Mouse (Mus musculus) cerebral cortex, adult 2 months (tissue): ENCODE data around the gene Gipc3.

ENCODE experiments used
- WGBS: fragments of 180-500 bp; shearing (Covaris S2); methylation state at CpG from one replicate; pipeline ENCODE4 v1.1.7; 2018; 5-methylcytosine and 5-hydroxymethylcytosine counted together

Gipc3 gene

DNA sequence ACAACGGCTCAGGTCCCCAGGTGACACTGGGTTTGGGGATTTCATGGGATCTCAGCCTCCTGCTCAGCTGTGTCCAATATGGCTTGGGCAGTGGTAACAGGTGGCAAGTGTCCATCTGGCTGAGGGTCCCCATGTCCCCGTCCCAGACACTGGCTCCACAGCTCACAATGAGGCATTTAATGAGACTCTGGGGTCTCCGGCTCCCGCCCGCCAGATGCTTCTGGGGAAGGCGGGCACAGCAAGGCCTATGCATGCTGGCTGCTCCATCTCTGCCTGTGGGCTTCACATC is 24.1 kb upstream of the Gipc3 start:
- WGBS: 76% methylated on average over 6 of the region's 6 CpGs

DNA sequence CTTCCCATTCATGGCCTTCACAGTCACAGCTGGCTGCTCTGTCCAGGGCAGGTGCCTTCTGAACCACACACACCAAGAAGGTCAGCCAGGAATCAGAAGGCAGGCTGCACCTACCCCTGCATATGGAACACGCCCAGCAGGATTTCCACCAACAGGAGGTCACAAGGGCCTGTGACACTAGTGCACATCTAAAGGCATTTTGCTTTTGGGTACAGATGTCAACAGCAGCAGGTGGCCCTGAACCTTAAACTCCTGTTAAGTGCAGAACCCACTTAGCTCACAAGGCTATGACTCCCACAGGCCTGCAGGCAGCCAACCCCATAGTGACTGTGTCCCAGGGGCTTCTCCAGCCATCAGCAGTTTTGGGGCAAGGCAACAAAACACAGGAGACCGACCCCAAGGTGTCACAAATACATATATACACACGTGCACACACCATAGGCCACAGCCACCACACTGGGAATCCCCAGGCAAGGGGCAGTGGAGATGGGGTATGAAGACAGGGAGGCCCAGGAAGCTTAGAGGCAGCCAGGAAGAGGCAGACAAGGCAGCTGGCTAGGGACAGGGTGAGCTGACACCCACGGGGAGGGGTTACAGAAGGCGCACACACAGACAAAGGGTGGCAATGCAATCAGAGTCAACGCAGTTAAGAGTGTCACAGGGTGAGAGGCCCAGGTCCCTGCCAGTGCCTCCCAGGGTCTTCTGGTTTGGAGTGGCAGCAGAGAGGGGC is 23.6 kb upstream of the Gipc3 start:
- 59% methylated on average over 6 of the region's 6 CpGs for WGBS

DNA sequence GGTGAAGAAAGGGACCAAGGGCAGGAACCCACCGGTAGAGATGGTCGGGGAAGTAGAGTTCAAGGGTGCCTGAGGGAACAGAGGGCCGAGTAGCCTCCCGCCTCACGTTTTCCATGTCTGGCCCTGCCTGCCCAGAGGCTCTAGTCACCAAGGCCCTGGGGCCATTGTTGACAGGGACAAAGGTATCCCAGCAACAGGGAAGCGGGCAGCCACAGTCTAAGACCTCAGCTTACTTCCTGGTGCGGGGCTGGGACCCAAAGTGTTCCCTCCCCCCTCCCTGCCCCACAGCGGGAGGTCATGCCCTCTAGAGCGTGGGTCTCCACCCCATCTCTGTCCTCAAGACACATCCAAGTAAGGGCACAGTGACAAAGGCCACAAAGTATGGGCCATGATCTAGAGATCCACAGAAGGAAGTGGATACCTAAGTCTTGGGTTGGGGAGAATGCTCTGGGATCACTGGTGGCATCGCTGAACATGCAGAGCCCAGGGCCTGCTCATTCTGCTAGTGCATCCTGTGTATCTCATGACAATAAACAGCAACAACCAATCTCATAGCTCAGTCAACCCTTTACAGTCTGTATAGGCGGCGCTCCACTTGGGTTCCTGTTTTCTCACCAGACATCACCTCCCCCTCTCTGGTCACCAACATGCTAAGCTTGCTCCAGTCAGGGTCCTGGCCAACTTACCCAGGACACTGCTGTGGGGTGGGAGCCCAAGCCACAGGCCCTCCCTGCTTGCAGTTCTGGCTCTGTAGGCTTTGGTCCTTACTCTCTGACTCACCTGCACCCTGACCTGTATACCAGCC is 22.8 kb upstream of the Gipc3 start, which contains the start of gene 4930404N11Rik:
TSS of gene 4930404N11Rik (minus strand) at position 145 of the 805 bp plus-strand sequence.
- WGBS: 30% methylated on average over 12 of the region's 12 CpGs

DNA sequence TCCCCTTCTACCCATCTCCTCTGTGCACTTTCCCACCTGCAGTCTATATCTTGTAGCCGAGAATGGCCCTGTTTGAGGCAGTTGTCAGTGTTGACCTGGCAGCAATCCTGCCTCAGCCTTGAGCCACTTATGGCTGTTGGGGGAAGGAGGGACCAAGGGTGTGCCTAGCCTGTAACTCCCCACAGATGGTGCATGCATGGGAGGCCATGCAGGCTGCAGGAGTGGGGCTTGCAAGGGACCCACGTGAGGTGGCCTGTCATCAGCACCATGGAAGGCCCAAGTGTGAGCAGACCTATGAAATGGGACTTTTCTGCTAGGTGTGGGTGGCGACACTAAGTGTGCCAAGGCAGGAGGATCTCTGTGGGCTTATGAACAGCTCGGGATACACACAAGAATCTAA is 22.0 kb upstream of the Gipc3 start:
- WGBS: 42% methylated on average over 4 of the region's 4 CpGs

DNA sequence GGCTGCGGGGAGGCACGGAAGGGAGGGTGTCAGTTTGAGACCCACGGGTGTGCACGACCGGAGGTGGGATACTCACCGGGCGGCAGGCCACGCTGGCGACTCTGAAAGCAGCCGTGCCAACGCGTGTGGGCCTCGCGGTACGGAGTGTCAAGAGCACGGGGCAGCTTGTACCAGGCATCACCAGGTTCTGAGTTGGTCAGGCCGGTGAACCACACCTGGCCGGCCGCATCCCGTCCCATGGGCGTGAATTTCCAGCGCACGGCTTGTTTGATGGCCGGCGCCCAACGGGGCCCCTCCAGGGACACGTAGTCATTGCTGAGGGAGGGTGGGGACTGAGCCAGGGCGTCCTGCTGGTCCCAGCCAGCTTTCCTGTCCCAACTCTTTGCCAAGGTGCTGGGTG is 21.6 kb upstream of the Gipc3 start:
- WGBS: 26% methylated on average over 28 of the region's 28 CpGs

DNA sequence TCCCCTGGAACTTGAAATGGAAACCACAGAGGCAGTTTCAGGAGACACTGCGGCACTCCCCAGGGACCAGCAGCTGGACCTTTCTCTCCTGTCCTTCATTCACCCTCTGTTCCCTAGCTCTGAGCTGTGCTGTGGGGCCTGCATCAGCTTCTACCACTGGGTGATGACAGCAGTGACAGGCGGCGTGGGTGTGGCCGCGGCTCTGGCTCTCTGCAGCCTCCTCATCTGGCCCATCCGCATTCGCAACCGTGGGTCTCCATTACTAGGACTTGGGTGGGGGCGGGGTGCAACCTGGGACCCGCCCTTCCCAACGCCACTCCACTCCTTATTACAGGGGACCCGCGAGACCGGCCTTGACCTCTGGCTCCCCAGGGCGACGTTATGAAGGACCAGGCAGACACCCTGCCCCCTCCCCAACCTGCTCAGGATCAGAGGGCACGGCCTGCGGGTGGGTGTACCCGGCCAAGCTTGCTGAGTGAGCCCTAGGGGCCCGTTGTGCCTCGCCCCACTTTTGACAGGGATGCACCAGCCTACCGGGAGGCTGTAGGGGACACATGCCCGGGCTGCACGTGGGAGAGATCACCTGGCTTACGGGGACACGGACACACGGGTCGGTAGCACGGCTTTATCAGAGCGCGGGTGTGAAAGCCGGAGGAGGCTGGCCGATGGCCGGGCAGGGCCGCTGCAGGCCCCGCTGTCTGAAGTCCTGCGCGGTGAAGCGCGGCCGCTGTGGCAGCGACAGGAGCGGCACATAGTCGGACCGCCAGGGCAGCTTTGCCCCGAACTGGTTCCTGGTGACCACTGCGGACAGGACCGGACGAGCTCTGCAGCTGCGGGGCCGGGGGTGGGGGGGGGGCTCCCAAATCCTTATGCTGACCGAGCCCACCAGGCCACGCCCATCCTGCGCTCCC is 20.6 kb upstream of the Gipc3 start:
- WGBS: 51% methylated on average over 54 of the region's 54 CpGs

DNA sequence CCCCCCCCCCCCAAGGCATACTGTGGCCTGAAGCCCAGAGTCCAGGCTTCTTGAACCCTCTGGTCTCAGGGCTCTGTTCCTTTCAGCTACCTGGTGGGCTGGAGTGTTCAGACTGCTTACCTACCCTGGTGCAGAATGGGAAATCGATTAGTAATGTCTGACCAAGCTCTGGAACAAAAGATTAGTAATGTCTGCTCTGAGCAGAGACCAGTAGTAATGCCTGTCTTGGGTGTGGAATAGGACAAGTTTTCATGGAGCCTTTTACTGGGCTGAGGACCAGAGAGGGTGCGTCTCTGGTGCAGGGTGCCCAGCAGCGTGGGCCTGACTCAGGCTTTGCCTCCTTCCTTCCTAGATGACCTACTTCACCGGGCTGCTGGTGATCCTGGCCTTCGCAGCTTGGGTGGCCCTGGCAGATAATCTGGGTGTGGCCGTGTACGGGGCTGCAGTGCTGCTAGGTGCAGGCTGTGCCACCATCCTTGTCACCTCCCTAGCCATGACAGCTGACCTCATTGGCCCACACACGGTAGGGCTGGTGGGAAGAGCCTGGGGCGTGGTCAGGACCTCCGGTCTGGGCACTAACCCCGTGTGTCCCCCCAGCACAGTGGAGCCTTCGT is 19.4 kb upstream of the Gipc3 start:
- 84% methylated on average over 12 of the region's 12 CpGs for WGBS

DNA sequence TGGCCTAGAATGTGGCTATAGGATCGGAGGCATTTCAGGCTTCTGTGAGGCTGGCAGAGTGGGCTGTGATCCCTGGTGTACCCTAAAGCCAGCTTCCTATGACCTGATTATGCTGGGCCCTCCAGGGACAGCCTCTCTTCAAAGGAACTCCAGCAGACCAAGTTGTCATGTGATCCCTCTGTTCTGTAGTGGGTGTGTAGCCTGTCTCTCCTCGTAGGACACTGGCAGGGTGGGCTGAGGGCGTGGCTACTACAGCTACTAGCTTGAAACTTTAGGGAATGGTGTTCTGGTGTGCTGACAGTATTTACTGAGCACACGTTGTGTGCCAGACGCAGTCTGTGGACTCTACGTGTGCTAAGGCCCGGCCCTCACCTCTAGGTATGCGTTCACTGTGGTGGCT is 17.7 kb upstream of the Gipc3 start:
- WGBS: 73% methylated on average over 8 of the region's 8 CpGs

DNA sequence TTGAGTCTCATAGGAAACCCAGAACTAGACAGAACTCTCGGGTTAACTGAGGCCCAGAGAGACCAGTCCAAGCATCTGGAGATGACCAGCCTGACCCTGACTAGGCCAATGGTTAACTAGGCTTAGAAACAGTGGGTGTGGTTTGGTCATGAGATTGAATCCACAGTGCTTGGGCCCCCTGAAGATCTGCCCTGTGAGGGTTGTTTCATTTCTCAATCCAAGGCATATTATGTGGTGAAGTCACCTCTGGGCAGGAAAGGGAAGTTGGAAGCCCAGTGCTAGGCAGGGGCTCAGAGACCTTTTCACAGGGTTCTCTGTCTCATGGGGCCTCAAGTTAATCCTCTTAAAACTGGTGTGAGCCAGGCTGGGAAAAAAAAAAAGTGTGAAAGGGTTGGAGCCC is 15.8 kb upstream of the Gipc3 start:
- 89% methylated on average over 1 of the region's 1 CpGs for WGBS

DNA sequence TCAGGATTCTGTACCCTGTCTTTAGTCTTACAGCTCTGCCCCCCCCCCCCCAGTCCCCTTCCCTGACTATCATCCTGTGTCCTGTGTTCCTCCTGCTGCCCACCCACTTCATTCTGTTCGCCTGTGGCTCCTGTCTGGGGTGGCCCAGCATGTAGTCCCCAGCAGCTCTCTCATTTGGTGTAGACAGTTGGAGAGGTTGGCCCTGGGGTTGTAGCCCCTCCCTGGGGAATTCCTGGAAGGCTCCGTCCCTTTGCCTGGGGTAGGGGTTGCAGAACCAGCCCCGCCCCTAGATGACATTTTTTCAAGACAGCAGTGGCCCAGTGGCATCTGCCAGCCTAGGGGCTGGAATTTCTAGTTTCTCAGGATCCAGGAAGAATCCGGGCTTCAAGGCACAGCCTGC is 15.1 kb upstream of the Gipc3 start:
- 38% methylated on average over 4 of the region's 4 CpGs for WGBS

DNA sequence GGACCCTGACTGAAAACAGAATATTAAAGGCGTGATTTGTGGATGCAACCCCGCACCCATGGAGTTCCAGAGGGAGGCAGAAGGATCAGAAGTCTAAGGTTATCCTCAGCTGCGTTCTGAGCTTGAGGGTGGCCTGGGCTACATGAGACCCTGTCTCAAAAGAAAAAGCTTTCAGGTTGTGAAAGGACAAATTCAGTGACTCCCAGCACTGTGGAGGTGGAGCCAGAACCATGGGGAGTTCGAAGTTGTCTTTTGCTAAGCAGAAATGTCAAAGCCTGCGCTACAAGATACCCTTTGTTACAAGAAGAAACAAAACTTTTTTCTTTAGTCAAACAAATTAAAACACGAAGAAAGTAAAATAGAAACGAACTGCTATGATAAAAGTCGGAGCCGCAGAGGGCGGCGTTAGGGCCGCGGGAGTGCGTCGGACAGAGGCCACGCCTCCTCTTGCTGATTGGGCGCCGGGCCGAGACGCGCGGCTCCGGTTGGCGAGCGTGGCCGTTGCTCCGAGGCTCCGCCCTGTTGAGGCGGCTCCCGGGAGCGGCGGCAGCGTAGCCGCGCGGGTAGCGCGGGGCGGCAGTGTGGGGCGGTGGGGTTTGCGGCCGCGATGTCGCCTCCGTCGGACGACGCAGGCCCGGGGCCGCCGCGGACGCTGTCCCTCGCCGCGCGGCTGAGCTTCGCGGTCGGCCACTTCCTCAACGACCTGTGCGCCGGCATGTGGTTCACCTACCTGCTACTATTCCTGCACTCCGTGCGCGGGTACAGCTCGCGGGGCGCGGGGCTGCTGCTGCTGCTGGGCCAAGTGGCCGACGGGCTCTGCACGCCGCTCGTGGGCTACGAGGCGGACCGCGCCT is 14.2 kb upstream of the Gipc3 start, which contains the start of gene Mfsd12:
TSS of gene Mfsd12 (plus strand) at position 501 of the 854 bp plus-strand sequence.
- WGBS: 2% methylated on average over 79 of the region's 79 CpGs

DNA sequence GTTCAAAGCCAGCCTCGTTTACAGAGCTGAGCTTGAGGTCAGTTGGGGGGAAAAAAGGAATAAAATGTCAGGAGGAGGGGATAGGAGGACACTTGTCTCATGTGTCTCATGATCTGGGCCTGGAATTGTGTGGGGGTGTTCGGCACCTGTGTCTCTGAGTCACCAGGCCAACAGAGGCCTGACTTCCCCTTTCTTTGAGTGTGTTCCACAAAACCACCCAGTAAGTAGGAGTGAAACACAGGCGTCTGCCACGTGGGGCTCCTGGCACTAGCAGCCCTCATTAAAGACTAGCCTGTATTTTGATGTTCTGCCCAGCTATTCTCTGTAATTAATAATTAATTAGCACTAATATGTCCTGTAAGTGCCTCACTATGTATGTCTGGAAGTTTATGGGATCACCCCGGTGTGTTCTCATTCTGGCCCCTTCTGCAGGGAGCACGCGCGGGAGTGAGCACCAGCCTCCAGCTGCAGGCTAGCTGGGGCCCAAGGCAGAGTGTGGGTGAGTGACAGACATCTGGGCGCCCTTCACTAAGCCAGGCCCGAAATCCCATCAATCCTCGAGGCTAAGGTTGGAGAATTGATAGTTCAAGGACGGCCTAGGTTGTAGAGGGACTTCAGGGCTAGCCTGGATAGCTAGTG is 13.4 kb upstream of the Gipc3 start:
- WGBS: 51% methylated on average over 12 of the region's 12 CpGs

DNA sequence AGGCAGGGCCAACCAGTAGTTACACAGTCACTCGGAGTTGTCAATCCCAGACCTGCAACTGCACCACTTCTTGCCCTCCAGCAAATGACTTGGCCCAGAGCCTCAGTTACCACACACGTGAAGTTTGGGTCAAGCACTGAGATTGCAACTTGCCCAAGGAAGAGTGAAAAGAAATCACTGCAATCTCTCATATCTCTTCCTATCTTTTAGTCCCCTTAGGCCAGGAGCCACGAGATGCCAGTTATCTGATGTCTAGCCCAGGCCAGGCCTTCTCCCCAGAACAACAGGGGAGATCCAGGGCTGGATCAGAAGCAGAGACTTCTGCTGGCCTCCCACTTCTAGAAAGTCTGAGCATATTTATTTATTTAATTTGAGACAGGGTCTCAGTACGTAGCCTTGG is 12.5 kb upstream of the Gipc3 start:
- WGBS: 82% methylated on average over 4 of the region's 4 CpGs

DNA sequence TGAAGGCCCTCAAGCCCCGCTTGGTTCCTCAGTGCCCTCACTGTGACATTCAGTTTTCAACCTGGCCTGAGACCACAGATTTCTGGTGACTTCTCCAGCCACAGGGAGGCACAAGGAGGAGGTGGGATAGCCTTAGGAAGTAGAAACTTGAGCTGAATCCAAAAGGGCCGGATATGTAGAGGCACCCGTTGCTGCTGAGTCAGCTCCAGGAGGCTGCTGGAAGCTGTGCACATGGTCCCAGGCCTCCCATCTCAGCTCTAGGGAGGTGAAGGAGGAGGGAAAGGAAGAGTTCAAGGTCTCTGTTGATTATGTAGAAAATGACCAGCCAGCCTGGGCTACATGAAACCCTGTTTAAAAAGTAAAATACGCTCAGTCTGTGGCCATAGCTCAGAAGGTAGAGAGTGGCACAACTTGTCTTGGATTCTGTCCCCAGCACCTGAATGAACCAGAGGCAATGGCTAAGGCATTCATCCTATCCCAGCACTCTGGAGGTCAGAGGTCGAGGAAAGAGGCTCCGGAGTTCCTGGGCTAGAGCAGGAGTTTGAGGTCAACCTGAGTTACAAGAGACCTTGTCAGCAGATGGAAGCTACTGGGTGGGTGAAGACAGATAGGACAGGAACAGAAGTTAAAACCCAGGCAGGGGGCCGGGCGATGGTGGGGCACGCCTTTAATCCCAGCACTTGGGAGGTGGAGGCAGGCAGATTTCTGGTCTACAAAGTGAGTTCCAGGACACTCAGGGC is 11.8 kb upstream of the Gipc3 start:
- WGBS: 71% methylated on average over 9 of the region's 9 CpGs

DNA sequence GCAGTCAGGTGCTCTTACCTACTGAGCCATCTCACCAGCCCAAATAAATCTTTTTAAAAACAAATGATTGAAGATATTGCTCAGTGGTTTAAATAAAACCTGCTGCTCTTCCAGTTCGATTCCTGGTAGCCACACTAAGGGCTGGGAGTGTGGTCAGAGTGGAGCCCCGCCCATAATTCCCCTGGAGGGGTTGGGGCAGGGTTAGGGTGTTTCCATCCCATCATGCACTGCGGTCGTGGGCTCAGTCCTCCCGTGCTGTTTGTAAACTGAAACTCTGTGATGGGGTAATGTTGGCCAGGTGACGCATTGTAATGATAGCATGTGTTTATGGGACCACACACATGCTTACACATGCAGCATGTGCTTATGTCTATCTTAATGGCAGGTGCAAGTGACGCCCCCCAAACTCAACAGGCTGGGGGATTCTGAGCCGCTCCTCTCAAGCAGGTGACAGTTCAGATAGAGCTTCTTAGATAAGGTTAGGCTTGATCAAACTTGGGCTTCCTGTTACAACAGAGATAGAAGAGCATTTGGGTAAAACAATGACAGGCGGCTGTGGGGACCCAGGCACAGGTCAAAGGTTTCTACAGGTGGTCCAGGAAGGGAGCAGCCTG is 8.7 kb upstream of the Gipc3 start:
- 33% methylated on average over 9 of the region's 9 CpGs for WGBS

DNA sequence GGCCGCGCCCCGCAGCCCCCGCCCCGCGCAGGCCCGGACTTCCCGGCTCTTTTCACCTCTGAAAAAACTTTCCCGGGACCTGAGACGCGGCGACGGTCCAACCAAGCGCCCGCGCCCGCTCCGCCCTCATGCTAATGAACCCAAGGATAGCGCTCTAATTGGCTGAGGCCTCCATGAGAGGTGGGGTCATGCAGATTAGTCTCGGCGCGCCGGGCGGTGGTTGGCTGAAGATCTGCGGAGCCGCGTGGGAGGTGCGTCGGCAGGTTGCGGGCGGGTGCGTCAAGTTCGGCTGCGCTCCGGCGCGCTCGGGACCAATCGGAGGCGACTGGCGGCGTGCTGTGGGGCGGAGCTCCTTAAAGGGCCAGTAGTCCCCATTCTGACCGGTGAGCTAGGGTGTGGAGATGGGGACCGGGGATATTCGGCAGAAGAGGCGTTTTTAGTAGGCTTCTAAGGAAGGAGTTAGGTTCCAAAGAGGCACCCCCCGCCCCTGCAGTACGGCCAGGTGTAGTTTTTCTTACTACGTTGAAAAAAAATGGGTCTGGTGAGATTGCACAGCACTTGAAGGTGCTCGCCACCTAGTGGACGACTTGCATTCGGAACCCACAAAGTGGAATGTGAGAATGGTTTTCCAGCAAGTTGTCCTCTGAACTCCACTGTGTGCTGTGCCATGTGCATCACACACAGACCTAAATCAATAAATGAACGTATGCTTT is 7.4 kb upstream of the Gipc3 start, which contains the start of gene Hmg20b:
TSS of gene Hmg20b (minus strand) at position 130 of the 713 bp plus-strand sequence.
- under 1% methylated on average over 54 of the region's 54 CpGs for WGBS

DNA sequence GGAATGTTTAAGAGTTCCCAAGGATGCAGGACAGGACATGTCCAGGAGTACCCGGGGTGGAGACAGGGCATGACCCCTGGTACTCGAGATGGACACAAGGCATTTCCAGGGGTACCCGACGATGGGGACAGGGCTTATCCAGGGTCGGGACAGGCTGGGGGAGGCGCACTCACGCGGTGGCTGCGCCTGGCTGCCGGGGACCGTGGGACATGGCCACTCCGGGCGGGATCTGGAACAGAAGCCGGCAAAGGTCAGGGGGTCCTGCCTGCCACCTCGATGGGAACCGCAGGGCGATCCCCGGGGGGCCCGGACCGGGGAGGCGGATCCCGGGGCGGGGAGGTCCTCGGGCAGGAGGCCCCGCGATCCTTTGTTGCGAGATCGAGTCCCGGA is 6.9 kb upstream of the Gipc3 start:
- under 1% methylated on average over 29 of the region's 29 CpGs for WGBS

DNA sequence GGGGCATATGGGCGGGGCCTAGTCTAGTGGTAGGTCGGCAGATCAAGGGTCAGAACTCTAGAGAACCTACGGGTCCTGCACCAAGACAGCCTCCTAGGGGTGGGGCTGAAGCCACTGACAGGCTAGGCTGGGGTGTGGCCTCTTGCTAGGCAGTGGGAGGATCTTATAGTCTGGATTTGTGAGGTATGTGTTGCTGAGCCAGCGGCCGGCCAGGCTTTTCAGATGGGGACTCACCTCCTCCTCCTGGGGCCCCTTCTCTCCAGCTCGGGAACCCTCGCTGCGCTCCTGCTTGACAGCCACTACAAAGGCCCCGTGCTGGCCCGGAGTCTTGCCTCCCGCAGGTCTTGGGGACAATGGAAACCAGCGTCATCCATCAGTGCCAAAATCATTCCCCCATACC is 6.1 kb upstream of the Gipc3 start:
- 19% methylated on average over 12 of the region's 12 CpGs for WGBS
